Mouse (Mus musculus): ENCODE results near the gene Nt5dc2.

DNA sequence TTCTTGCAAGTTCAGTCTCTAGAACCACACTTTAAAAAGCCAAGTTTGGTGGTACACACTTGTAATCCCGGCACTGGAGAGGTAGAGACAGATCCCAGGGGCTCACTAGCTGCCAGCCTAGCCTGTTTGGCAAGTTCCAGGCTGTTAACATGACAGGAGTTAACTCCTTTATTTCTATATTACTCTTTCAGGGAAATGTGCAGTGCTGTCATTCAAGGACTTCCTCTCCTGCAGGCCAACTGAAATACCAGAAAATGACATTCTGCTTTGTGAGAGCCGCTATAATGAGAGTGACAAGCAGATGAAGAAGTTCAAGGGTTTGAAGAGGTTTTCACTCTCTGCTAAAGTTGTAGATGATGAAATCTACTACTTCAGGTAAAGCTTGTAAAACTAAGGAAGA, 25.7 kb upstream of the Nt5dc2 start:
- no peak for TF ChIP-seq CTCF (IDR thresholded peaks at IDR 0.05; ENCODE audit: low read depth, low read length)
- TF ChIP-seq POLR2AphosphoS5 (IDR thresholded peaks at IDR 0.05; ENCODE audit: insufficient replicate concordance, low read depth, low read length), result no peak
- no peak for TF ChIP-seq GATA1 (IDR thresholded peaks at IDR 0.05; ENCODE audit: borderline replicate concordance, low read length)
- no peak for TF ChIP-seq TAL1 (conservative IDR thresholded peaks at IDR 0.05; ENCODE audit: low read depth, low read length)

Data from G1E (cell line).